Mouse (Mus musculus) adrenal gland, postnatal 4 days (tissue): ENCODE results near the gene Kcnh5. TPM values are rescaled to one million over a fixed set of nuclear protein-coding genes. Genes with fewer than 3 reads are reported as not detected.

Experiments
- DNase-seq, 2 experiments: peaks; one replicate each; pipeline ENCODE4 v3.0.0; 2021 to 2022; ENCODE audit warnings: low spot score in 2 of 2, mixed read lengths in 2 of 2
- long read RNA-seq, 2 experiments: library from polyadenylated mRNA; stranded (forward); transcript quantifications; one replicate each; pipeline ENCODE4 v2.0.0; 2021
- total RNA-seq, 2 experiments: library from RNA; stranded (reverse); gene quantifications; 2 replicates each; pipeline ENCODE4 v1.2.3; 2021

The Kcnh5 gene
- total RNA-seq: under 1 TPM; 0.25 to 0.31 TPM
- long read RNA-seq, experiment 1: 0 reads
- long read RNA-seq, experiment 2: 0 reads

GRCm38 (mm10) chr12:75176691-75177645 lies at the start of gene Kcnh5:
Gene Kcnh5 (minus strand): TSS chr12:75177332.
- DNase-seq: no peak

- no peak for DNase-seq
Measured at GRCm38 (mm10) chr12:75223966-75224365, 46.8 kb upstream of the Kcnh5 start.

DNA sequence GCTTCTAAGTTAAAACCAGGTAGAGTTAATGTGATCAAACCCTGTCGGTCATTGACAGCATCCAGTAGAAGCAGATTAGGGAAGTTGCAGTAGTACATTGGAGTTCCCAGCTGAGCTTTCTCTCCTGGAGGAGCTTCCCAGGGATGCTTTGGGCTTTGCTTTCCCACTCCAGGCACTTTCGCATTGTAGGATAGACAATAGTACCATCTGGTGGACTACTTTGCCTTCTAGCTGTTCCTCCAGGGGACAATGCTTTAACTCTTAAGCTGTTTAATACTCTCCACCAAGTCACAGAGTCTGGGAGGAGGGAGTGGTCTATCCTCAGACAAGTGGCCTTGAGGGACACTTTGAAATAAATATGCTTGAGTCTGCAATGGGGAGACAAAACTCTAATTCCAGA lies 12.3 kb upstream of the Kcnh5 start:
- DNase-seq: no peak

DNA sequence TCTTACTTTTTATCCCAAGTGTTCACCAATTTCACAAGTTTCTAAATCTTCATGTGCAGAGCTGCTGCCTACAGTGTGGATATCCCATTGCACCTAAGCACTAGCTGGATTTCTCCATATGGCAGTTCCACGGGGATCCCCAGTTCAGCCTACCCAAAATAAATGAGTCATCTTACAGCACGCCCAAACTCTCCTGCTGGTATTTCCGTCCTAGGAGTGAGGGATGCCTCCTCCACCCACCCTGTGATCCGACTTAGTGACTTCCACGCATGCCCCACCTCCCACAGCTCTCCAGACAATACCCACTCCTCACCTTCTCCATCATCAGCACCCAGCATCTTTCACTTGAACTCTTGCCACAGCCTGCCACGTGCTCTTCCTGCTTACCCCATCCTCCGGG lies 5.5 kb upstream of the Kcnh5 start:
- DNase-seq: no peak

DNA sequence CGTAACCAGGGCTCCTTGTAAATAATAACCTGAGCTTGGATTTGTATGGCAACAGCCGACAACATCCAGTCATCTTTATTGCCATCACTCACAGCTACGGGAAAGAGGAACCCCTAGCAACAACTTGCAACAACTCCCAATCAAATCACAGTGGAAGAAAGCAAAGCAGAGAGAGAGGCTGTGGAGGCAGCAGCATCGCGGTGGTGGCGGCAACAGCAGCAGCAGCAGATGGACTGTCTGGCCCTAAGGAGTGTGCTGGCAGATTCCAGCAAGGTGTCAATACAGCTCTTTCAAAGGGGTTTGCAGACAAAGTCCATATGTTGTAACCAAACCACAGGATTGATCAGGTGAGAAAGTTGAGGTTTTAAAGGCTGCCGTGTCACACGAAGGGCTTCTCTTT lies 2.4 kb upstream of the Kcnh5 start:
- DNase-seq: no peak

GRCm38 (mm10) chr12:75177646-75178030 lies 506 bp upstream of the Kcnh5 start:
- DNase-seq: no peak

DNA sequence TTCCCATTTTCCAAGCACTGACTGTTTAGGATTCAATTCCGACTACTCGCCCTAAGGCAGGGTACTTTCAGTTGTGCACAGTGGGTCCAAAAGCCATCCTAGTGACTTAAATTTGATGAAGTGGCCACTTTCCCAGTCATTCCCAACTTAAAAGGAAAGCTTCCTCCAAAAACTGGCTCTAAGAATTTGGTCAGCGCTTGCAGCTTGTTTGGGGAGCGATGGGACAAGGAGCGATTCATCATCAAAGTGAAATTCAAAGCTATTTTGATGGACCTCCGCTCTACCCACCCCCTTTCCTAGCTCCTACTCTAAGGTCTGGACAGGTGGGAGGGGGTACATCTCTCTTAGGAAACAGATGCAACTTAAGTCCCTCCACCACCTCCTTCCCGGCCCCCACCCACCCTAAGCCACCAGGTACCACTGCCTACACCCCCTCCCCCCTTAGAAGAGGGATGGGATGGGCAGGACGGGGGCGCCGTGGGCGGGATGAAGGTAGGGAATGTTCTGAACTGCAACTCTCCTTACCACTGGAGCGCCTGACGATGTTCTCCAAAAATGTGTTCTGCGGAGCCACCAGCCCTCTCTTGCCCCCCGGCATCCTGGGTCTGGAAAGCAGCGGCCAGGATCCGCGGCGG lies 1.1 kb downstream of the Kcnh5 start:
- DNase-seq: no peak

DNA sequence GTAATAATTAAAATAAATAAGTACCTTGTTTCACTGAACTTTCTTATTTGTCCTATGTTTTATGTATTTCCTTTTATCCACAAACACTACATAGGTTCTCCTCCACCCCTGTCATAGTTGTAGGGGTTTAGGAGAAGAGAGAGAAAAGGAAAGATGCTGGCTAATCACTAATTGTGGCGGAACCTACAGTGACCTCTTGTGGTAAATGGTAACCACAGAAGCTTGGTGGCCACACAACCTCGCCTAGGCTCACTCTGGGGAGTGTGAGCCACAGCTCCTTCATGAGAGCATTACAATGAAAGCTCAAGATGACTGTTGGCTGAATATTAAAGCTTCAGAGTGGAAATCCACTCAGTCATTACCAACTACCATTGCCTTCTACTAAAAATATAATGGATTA lies 6.2 kb downstream of the Kcnh5 start:
- DNase-seq: no peak

DNA sequence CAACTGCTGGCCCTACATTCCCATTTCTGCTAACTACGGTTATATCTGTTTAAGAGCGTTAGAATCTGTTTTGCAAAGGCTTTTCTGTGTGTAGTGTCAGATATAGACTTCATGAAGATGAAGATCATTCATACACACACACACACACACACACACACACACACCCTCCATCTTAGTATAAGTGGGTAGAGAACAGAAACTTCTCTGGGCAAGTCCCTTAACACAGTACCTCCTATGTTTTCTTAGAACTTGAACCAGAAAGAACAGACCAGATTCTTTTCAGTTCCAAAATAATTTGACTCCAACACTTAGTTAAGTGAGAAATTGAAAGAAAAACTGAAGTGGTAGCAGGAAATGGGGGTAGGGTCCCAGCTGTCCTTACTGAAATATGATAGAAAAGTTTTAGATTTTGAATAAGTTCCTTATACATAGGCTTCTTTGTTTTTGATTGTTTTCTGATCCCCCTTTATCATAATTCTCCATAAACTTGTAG lies 24.0 kb downstream of the Kcnh5 start:
- DNase-seq: no peak

- DNase-seq: no peak
Measured at GRCm38 (mm10) chr12:75139792-75140191, 37.3 kb downstream of the Kcnh5 start.

- no peak for DNase-seq
Measured at GRCm38 (mm10) chr12:75091921-75092320, 85.2 kb downstream of the Kcnh5 start.

DNA sequence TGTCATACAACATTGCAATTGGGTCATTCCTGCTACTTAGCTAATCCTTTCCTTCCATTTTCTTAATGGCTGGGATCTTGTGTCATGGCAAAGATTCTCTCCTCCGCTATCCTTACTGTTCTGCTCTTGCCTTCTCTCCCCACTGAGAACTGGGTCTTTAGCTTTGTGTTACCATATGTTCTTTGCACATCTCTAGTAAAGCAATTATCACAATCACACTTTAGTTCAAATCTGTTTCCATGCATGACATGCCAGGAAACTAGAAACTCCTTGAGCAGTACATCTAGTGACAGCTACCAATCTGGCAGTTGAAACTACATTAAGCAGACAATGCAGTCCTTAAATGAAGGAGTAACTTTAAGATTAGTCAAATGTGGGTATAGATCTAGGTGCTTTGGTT lies 86.2 kb downstream of the Kcnh5 start:
- no peak for DNase-seq

- no peak for DNase-seq
Measured at GRCm38 (mm10) chr12:75077175-75077574, 100.0 kb downstream of the Kcnh5 start.

DNA sequence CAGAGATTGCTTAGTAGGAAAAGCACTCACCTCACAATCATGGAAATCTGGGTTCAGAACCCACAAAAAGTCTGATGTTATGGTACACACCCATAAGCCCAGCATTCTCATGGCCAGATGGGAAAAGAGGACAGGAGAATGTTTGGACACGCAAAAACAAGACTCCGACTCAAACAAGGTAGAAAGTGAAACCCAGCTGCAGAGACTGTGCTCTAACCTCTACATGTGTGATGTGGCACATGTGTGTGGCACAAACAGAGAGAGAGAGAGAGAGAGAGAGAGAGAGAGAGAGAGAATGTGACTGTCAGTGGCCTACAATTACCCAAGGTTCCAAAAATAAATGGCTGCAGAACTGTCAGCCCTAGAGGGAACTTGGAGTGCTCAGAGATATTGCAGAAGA lies 106.1 kb downstream of the Kcnh5 start:
- no peak for DNase-seq

DNA sequence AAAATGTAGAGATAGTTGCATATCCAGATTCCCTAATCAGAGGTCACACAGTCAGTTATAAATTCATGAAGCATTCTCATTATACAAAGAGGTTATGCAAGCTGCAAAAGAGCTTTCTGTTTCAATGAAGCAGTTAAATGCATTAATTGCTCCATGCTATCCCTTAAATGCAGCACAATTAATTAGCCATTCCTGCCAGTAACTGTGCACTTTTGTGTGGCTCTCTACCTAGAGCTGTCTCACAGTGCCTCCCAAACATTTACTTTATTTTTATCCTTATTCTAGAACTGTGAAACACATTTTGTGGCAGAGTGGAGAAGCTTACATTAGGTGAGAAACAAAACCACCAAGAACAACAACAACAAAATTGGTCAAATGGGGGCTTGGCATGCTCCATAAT lies 114.6 kb downstream of the Kcnh5 start:
- DNase-seq: no peak

- DNase-seq: no peak
Measured at GRCm38 (mm10) chr12:75061731-75062130, 115.4 kb downstream of the Kcnh5 start.

- DNase-seq: no peak
Measured at GRCm38 (mm10) chr12:75053731-75054130, 123.4 kb downstream of the Kcnh5 start.

DNA sequence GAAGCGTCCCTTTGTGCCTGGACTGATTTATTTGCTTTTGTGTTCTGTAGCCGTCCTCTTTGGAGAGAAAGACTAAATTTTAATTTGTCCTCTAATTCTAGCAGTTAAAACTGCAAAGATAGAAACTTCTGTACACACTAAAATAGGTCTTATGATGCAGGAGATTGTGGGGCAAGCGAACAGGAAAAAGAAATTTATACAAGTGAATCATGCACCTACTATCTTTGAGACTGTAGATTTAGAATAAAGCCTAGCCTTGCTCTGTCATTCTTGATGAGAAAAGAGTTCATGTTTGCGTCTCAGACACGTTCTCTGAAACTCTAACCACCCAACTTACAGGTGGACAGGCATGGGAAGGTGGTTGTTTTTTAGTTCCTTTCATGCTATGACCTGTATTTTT lies 140.4 kb downstream of the Kcnh5 start:
- no peak for DNase-seq

GRCm38 (mm10) chr12:75031970-75032864 lies 144.9 kb downstream of the Kcnh5 start:
- DNase-seq: no peak

DNA sequence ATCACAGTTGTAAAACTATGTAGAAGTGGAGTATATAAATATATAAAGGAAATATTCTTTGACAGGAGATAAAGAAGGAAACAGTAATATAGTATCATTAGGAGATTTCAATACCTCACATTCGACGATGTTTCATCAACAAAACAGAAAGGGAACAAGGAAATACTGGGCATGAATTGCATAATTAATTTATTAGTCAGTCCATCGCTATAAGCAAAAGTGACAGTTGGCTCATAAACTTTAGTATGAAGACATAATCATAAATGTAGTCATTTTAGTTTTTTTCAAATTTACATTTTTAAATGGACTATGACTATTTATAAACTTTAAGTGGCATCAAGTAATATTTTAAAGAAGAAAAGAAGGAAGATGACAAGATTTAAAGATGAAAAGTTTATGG lies 205.9 kb downstream of the Kcnh5 start:
- no peak for DNase-seq

GRCm38 (mm10) chr12:74969420-74969819 lies 207.7 kb downstream of the Kcnh5 start:
- no peak for DNase-seq
